Mouse (Mus musculus): ENCODE data around the gene Ppm1h.

The Ppm1h gene

GRCm38 (mm10) chr10:122678541-122679436, at the start of gene Ppm1h:
Gene Ppm1h, plus strand, starts transcription at chr10:122678762.
- peak; percentile 63 to 67 for DNase-seq (ENCODE audit: low spot score in 2 of 2)

GRCm38 (mm10) chr10:122629003-122629402, 49.6 kb upstream of the Ppm1h start:
- no peak for DNase-seq (ENCODE audit: low spot score in 2 of 2)

GRCm38 (mm10) chr10:122639879-122640278, 38.7 kb upstream of the Ppm1h start:
- no peak for DNase-seq (ENCODE audit: low spot score in 2 of 2)

DNA sequence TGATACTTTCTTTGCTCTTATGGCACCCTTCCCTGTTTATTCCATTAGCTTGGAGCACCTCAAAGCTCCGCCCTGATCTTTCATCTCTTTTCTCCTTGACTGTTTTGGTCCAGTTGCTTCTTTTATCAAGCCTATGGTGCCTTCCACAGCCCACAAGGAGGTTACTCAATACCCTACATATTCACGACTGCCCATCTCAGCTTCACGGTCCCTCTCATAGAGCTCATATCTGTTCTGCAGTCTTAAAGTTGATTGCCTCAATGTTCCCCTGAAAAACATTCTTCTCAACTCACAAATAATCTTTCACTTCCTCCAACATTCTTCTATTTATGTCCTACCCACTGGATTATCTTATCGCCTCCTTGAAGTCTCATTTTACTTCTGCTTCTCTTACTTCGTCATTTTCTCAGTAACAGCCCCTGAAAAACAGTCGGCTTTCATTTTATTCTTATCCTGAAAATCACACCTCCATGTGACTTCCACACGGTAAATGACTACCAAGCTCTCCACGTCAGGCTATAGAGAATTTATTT, 37.2 kb upstream of the Ppm1h start:
- no peak for DNase-seq (ENCODE audit: low spot score in 2 of 2)

- no peak for DNase-seq (ENCODE audit: low spot score in 2 of 2)
Measured at GRCm38 (mm10) chr10:122642125-122642524, 36.4 kb upstream of the Ppm1h start.

GRCm38 (mm10) chr10:122651932-122652331, 26.6 kb upstream of the Ppm1h start:
- no peak for DNase-seq (ENCODE audit: low spot score in 2 of 2)

DNA sequence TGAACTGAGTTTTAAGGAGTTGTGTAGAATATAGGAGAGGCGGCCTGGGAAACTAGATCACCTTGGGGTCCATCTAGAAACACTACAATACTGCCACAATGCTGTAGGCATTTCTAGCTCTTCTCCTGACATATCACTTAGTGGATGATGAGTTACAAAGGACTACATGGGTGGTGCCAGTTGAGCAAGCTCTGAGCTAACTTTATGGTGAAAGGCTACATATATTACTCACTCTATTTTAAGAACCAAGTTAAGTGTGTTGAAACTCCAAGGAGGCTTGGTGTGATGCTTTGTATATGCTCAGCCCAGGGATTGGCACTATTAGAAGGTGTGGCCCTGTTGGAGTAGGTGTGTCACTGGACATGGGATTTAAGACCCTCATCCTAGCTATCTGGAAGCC, 26.0 kb upstream of the Ppm1h start:
- DNase-seq (ENCODE audit: low spot score in 2 of 2) = no peak

GRCm38 (mm10) chr10:122665652-122666051, 12.9 kb upstream of the Ppm1h start:
- peak in 1 of 2 experiments; percentile 15 for DNase-seq (ENCODE audit: low spot score in 2 of 2)

GRCm38 (mm10) chr10:122671253-122671652, 7.3 kb upstream of the Ppm1h start:
- no peak for DNase-seq (ENCODE audit: low spot score in 2 of 2)

DNA sequence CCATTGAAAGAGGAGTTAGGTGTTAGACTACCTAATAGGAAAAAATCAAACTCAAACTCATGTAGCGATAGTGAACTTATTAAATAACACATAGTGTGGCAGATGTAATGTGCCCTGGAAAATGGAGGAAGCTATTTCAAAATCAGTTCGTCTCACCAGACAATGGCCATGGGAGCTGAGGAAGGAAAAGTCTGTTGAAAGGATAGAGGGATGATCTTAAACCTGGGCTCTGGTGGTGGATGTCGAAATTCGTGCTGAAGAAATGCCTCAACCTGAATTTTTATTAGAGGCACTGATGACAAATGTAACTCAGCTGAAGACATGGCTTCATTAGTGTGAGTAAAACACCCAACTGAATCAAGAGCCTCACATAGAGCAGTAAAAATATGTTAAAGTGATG, 6.5 kb upstream of the Ppm1h start:
- DNase-seq (ENCODE audit: low spot score in 2 of 2) = no peak

DNA sequence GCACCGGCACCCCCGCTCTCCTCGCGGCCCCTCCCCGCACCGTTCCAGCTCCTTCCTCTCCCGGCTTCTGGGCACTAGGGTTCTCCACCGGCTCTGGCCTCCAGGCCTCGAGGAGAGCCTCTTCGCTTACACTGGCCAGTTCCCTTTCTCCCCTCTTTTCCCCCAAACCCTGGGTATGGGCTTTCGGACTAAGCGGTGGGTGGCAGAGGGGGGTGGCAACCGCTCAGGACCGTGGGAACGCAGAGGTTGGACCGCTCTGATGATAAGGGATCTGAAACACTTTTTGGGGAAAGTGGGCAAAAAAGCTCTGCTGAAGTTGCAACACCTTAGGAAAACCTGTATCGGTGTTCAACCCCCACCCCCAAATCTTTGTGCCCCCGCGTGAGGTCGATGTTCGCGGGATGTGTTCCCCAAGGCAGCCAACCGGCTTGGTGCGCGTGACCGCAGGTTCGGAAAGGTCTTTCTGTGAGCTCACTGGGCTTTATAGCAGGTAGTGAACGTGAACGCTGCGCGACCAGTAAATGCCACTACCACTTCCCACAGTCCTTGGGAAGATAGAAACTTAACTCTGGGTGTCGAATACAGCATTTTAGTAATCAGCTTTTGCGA, 979 bp downstream of the Ppm1h start:
- DNase-seq (ENCODE audit: low spot score in 2 of 2) = peak; percentile 24 to 50

DNA sequence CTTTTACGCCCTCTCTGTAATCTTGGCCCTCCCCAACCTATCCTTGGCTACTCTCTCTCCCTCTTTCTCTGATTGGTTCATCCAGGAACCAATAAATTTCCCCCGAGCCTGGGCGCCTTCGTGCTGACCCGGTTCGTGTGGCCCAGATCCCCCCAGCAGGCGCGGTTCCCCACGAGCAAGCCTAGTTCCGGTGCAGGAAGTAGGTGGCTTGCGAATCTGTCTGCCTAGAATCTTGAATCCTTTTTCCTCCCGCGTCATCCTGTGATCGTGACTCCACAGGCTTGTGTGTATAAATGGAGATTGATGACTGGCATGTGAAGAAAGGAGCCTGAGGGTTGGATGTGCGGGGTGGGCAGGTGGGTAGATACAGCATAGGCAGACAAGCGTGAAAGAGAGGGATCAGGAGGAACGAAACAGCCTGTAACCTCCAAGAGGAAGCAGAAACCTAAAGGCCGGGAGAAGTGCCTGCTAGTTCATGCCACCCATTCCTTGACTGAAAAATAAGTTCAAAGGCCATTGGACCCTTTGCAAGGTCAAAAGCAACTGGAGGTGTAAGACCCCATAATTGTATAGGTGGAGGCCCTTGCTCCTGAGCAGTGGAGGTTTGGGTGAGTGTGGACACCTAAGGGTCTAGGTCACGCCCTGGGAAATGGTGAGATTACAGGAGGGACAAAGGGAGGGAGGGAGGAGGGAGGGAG, 2.0 kb downstream of the Ppm1h start:
- peak; percentile 69 to 75 for DNase-seq (ENCODE audit: low spot score in 2 of 2)

DNA sequence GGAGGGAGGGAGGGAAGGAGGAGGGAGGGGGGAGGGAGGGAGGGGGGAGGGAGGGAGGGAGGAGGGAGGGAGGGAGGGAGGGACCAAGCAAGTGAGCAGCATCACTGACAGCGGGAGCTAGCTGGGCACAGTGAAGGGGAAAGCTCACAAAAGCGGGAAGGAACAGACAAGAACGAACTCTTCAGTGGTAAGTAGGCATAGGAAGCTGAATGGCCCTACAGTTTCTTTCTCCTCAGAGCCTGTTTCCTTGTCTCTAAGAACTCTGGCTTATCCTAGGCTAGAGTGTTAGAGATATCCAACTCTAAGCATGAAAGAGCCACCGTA, 2.5 kb downstream of the Ppm1h start:
- no peak for DNase-seq (ENCODE audit: low spot score in 2 of 2)

DNA sequence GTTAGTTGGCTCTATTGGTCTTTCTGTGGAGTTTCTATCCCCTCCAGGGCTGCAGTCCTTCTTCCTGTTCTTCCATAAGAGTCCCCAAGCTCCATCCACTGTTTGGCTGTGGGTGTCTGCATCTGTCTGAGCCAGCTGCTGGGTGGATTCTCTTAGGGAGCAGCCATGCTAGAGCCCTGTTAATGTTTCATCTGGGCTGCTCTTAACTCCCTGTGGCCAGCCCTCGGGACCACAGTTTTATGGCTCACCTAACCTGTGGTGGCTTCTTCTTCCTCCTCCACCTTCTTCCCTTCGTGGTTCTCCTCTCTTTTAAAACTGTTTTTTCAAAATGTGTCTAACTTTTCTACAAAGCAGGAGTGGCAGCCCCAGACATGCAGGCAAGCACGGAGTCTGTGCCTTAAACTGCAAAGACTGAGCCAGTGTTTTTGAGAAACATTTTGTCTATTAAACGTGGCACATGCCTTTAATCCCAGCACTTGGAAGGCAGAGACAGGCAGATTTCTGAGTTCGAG, 5.3 kb downstream of the Ppm1h start:
- no peak for DNase-seq (ENCODE audit: low spot score in 2 of 2)

DNA sequence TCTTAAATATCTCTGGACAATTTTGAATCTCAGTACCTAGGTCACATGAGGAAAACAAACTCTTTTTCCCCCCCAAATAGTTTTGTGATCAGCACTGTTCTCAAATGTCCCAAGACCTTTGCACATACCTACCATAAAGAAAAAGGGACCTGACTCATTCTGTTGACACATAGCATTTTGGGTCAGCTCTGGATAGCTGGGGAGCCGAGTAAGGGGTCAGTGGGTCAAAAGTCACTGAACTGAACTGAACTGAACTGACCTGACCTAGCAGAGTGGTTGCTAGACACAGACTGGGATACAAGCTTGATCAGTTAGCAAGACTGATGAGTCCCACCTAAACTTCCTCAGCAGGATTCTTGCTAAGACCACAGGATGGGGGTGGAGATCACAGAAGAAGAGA, 6.7 kb downstream of the Ppm1h start:
- DNase-seq (ENCODE audit: low spot score in 2 of 2) = no peak

GRCm38 (mm10) chr10:122685836-122686531, 7.4 kb downstream of the Ppm1h start:
- DNase-seq (ENCODE audit: low spot score in 2 of 2) = no peak

- no peak for DNase-seq (ENCODE audit: low spot score in 2 of 2)
Measured at GRCm38 (mm10) chr10:122690698-122691097, 12.1 kb downstream of the Ppm1h start.

DNA sequence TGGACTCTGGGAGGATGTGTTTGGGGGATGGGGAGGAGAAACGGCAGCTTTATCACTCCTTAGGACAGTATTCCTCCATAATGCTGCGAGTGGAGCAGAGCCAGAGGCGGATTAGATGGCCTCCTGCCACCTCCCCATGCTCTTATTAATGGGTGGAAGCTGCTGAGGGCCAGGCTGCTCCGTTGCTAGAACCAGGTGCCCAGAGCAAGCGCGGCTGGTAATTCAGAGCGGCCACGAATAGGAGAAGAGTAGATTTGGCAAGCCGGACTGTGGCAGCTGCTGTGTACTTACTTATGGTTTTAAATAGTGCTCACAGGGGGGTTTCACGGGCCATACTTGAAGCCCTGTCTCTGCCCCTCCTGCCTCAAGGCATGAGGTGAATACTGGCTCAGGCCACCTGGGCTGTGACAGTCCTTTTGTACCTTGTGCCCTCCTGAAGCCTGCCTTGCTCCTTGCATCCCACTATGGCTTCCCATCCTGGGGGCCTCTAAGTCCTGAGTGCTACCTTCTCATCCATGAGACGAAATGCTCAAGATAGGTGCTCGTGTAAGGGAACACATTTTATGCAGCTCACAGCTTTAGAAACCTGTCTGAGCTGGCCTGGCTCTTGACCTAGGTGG, 14.7 kb downstream of the Ppm1h start:
- no peak for DNase-seq (ENCODE audit: low spot score in 2 of 2)

GRCm38 (mm10) chr10:122693911-122694618, 15.5 kb downstream of the Ppm1h start:
- no peak for DNase-seq (ENCODE audit: low spot score in 2 of 2)

- DNase-seq (ENCODE audit: low spot score in 2 of 2) = no peak
Measured at GRCm38 (mm10) chr10:122696335-122696734, 17.8 kb downstream of the Ppm1h start.

- no peak for DNase-seq (ENCODE audit: low spot score in 2 of 2)
Measured at GRCm38 (mm10) chr10:122698347-122698746, 19.8 kb downstream of the Ppm1h start.
